Mouse (Mus musculus) stomach, postnatal 0 days (tissue): ENCODE measurements around the gene Itih4. TPM values are rescaled to one million over a fixed set of nuclear protein-coding genes. Genes with fewer than 3 reads are reported as not detected.

Source experiments
- ATAC-seq: fragments of 200-750 bp; cut with Nextera tagmentation; 2 replicates; pipeline ENCODE4 v1.8.0; 2017; ENCODE audit not compliant: low FRiP score, low TSS enrichment
- DNase-seq: peaks from one replicate; pipeline ENCODE4 v3.0.0-alpha.2; 2016; ENCODE audit warnings: low spot score
- H3K27ac ChIP-seq: fragments of 300-500 bp; sonication (generic); replicated peaks from 2 replicates; pipeline ENCODE4 v1.5.1; 2014; ENCODE audit warnings: mild to moderate bottlenecking, control low read depth
- H3K27me3 ChIP-seq: fragments of 300-500 bp; sonication (generic); 2 replicates; pipeline ENCODE4 v1.6.1; 2014; ENCODE audit warnings: low read length; ENCODE audit not compliant: control insufficient read depth, insufficient read depth
- H3K36me3 ChIP-seq: fragments of 300-500 bp; sonication (generic); 2 replicates; pipeline ENCODE4 v1.6.1; 2014; ENCODE audit warnings: low read length, mixed read lengths; ENCODE audit not compliant: control insufficient read depth, insufficient read depth
- H3K4me1 ChIP-seq: fragments of 300-500 bp; sonication (generic); replicated peaks from 2 replicates; pipeline ENCODE4 v1.6.1; 2014; ENCODE audit warnings: antibody characterized with exemption; ENCODE audit not compliant: control insufficient read depth, insufficient read depth
- H3K4me2 ChIP-seq: fragments of 300-500 bp; sonication (generic); replicated peaks from 2 replicates; pipeline ENCODE4 v1.6.1; 2014; ENCODE audit warnings: low read depth, mild to moderate bottlenecking, control low read depth, moderate library complexity
- H3K4me3 ChIP-seq: fragments of 300-500 bp; sonication (generic); 2 replicates; pipeline ENCODE4 v1.5.1; 2014; ENCODE audit warnings: low read depth, low read length, control low read depth
- H3K9ac ChIP-seq: fragments of 300-500 bp; sonication (generic); 2 replicates; pipeline ENCODE4 v1.6.1; 2014; ENCODE audit warnings: mild to moderate bottlenecking, low read length, control low read depth, mixed read lengths
- H3K9me3 ChIP-seq: fragments of 300-500 bp; sonication (generic); 2 replicates; pipeline ENCODE4 v1.6.1; 2016; ENCODE audit warnings: low read length; ENCODE audit not compliant: control insufficient read depth
- CTCF ChIP-seq: IDR thresholded peaks from 2 replicates; pipeline ENCODE4 v1.5.1; 2016; ENCODE audit warnings: antibody characterized with exemption, low read depth, mild to moderate bottlenecking, moderate library complexity
- EP300 ChIP-seq: optimal IDR thresholded peaks from 2 replicates; pipeline ENCODE3; 2016; ENCODE audit warnings: antibody characterized with exemption
- WGBS: fragments of 180-500 bp; shearing (Covaris S2); extraction: QIAGEN DNeasy Blood & Tissue Kit; methylation state at CpG from one replicate; pipeline ENCODE4 v1.1.7; 2014; 5-methylcytosine and 5-hydroxymethylcytosine counted together
- polyA plus RNA-seq: library from polyadenylated mRNA; unstranded; fragments of >200 nt; fragmentation: Nextera tagmentation; extraction: Ambion mirVana; gene quantifications from 2 replicates; pipeline ENCODE4 v1.2.1, GENCODE M21; 2015

Gene Itih4
- polyA plus RNA-seq, 1 experiment from 2014 or later = 1.2 TPM

DNA sequence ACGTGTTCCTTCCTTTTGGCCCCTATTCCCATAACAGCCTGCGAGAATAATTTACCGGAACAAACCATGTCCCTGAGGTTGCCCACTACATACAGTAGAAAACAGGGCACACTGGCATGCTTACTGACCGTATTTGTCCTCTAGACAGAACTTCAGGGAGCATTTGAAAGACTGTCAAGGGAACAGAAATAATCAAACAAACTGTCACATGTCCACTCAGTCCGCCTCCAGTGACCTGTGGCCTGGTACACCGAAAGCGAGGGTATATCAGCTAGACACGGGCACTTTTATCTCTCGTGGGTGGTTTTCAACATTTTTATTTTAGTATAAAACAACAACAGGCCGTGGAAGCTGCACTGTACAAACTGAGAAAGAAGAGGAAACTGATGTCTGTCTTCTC lies 17.4 kb upstream of the Itih4 start:
- Histone ChIP-seq H3K9ac (no peak overlapping the region), H3K4me1 (peaks cover 4% of the 10 kb centered on the region; the same call in 1 of the 2 replicates), H3K36me3 (peaks cover 4% of the 10 kb centered on the region), H3K9me3 (no peaks in the 10 kb centered on the region), H3K27me3 (no peaks in the 10 kb centered on the region), H3K4me3 (no peak overlapping the region), H3K27ac (peak overlapping the region; percentile 94), H3K4me2 (no peak overlapping the region)
- DNase-seq (no peak), ATAC-seq (no peak)
- WGBS = 76% methylated on average over 10 of the region's 10 CpGs
- TF ChIP-seq EP300 (no peak), CTCF (no peak)

DNA sequence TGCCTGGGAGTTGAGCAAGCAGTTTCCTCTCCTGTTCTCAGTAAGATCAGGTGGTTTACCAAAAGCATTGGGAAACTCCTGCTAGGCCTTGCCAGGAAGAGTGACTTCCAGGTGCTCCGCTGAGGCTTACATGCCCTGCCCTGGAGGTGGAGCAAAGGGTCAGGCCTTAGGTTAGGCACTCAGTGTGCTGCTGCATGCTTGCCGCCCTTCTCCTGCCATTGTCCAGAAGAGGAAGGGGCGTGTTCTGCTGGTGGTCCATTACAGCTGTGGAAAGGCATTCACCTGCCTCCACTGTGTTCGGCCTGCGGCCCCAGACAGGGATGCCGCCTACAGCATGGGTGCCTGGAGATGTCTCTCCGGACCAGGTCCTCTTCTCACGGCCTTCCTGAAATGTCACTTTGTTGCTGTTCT lies 16.9 kb upstream of the Itih4 start:
- no peaks in the 10 kb centered on the region for H3K9me3 ChIP-seq
- H3K36me3 ChIP-seq = peaks cover 5% of the 10 kb centered on the region
- DNase-seq (no peak), ATAC-seq (no peak)
- peaks cover 4% of the 10 kb centered on the region; the same call in 1 of the 2 replicates for H3K4me1 ChIP-seq
- peak overlapping the region; percentile 94 for H3K27ac ChIP-seq
- no peak overlapping the region for H3K4me2 ChIP-seq
- TF ChIP-seq CTCF = no peak
- no peak for TF ChIP-seq EP300
- WGBS = 85% methylated on average over 8 of the region's 8 CpGs
- H3K4me3 ChIP-seq = no peak overlapping the region
- H3K9ac ChIP-seq = no peak overlapping the region
- no peaks in the 10 kb centered on the region for H3K27me3 ChIP-seq

GRCm38 (mm10) chr14:30870206-30871147 lies 15.8 kb upstream of the Itih4 start:
- WGBS = 60% methylated on average over 25 of the region's 25 CpGs
- Histone ChIP-seq H3K27ac (peak overlapping the region; percentile 94), H3K4me3 (no peak overlapping the region), H3K27me3 (no peaks in the 10 kb centered on the region), H3K9me3 (no peaks in the 10 kb centered on the region), H3K4me2 (no peak overlapping the region), H3K4me1 (peaks cover 4% of the 10 kb centered on the region; the same call in 1 of the 2 replicates), H3K9ac (peak overlapping the region; percentile 47), H3K36me3 (peaks cover 6% of the 10 kb centered on the region)
- TF ChIP-seq EP300 = no peak
- TF ChIP-seq CTCF = no peak
- ATAC-seq (peak; percentile 27; the same call in 1 of the 2 replicates), DNase-seq (peak; percentile 30)

GRCm38 (mm10) chr14:30874095-30874700 lies 12.1 kb upstream of the Itih4 start:
- WGBS = 76% methylated on average over 17 of the region's 18 CpGs
- Histone ChIP-seq H3K9me3 (no peaks in the 10 kb centered on the region), H3K27ac (0 out of 2 replicates have a peak overlapping the region, but pooled peaks have one; percentile 8), H3K4me2 (no peak overlapping the region), H3K4me1 (peaks cover 4% of the 10 kb centered on the region; the same call in 1 of the 2 replicates), H3K36me3 (0 out of 2 replicates have a peak, but pooled peaks cover 3% of the 10 kb centered on the region), H3K4me3 (no peak overlapping the region), H3K27me3 (no peaks in the 10 kb centered on the region), H3K9ac (0 out of 2 replicates have a peak overlapping the region, but pooled peaks have one; percentile 23)
- 0 out of 2 replicates have a peak, but pooled peaks have one; percentile 25 for ATAC-seq
- TF ChIP-seq EP300 (no peak), CTCF (no peak)
- no peak for DNase-seq

- H3K9me3 ChIP-seq = no peaks in the 10 kb centered on the region
- DNase-seq = peak; percentile 29
- H3K36me3 ChIP-seq = 0 out of 2 replicates have a peak, but pooled peaks cover 3% of the 10 kb centered on the region
- H3K4me2 ChIP-seq = no peak overlapping the region
- WGBS = 75% methylated on average over 12 of the region's 12 CpGs
- H3K27ac ChIP-seq = no peak overlapping the region
- H3K4me1 ChIP-seq = no peaks in the 10 kb centered on the region
- TF ChIP-seq EP300 (no peak), CTCF (no peak)
- H3K9ac ChIP-seq = no peak overlapping the region
- H3K4me3 ChIP-seq = no peak overlapping the region
- peak; percentile 38 for ATAC-seq
- no peaks in the 10 kb centered on the region for H3K27me3 ChIP-seq
Measured at GRCm38 (mm10) chr14:30875130-30875865, 11.0 kb upstream of the Itih4 start.
